Mouse (Mus musculus) forebrain, embryonic 16.5 days (tissue): ENCODE measurements around the gene Col4a6. TPM values are rescaled to one million over a fixed set of nuclear protein-coding genes. Genes with fewer than 3 reads are reported as not detected.

Experiments used
- ATAC-seq: fragments of 200-750 bp; cut with Nextera tagmentation; 2 replicates; pipeline ENCODE4 v1.8.0; 2017; ENCODE audit warnings: mild to moderate bottlenecking, moderate library complexity
- H3K27ac ChIP-seq: fragments of 300-500 bp; sonication (generic); 2 replicates; pipeline ENCODE4 v1.5.1; 2014; ENCODE audit warnings: low read length, control low read depth
- H3K27me3 ChIP-seq: fragments of 300-500 bp; sonication (generic); replicated peaks from 2 replicates; pipeline ENCODE4 v1.6.1; 2014; ENCODE audit warnings: low read length; ENCODE audit not compliant: control insufficient read depth, insufficient read depth
- H3K36me3 ChIP-seq: fragments of 300-500 bp; sonication (generic); 2 replicates; pipeline ENCODE4 v1.6.1; 2014; ENCODE audit not compliant: control insufficient read depth, insufficient read depth
- H3K4me1 ChIP-seq: fragments of 300-500 bp; sonication (generic); replicated peaks from 2 replicates; pipeline ENCODE4 v1.6.1; 2014; ENCODE audit warnings: low read length; ENCODE audit not compliant: control insufficient read depth, insufficient read depth
- H3K4me2 ChIP-seq: fragments of 300-500 bp; sonication (generic); 2 replicates; pipeline ENCODE4 v1.6.1; 2014; ENCODE audit warnings: mild to moderate bottlenecking, low read length, control low read depth
- H3K4me3 ChIP-seq: fragments of 300-500 bp; sonication (generic); replicated peaks from 2 replicates; pipeline ENCODE4 v1.5.1; 2014; ENCODE audit warnings: mild to moderate bottlenecking, low read length, control low read depth
- H3K9ac ChIP-seq: fragments of 300-500 bp; sonication (generic); replicated peaks from 2 replicates; pipeline ENCODE4 v1.6.1; 2014; ENCODE audit warnings: low read depth, low read length, control low read depth
- H3K9me3 ChIP-seq: fragments of 300-500 bp; sonication (generic); 2 replicates; pipeline ENCODE4 v1.6.1; 2016; ENCODE audit warnings: low read length; ENCODE audit not compliant: control insufficient read depth
- WGBS: fragments of 180-500 bp; shearing (Covaris S2); extraction: QIAGEN DNeasy Blood & Tissue Kit; methylation state at CpG from one replicate; pipeline ENCODE4 v1.1.7; 2014; 5-methylcytosine and 5-hydroxymethylcytosine counted together
- polyA plus RNA-seq: library from polyadenylated mRNA; unstranded; fragments of >200 nt; fragmentation: Nextera tagmentation; extraction: Ambion mirVana; gene quantifications from 2 replicates; pipeline ENCODE4 v1.2.1, GENCODE M21; 2015

Col4a6 gene
- 1.3 and 2.0 TPM in 2 replicates for polyA plus RNA-seq

- H3K36me3 ChIP-seq, result no peaks in the 10 kb centered on the region
- no peaks in the 10 kb centered on the region for H3K27me3 ChIP-seq
- H3K9me3 ChIP-seq, result no peaks in the 10 kb centered on the region
- H3K9ac ChIP-seq, result 0 out of 2 replicates have a peak within 1 kb of the TSS, but pooled peaks have one; percentile 22
- WGBS, result 14% methylated on average over 16 of the region's 16 CpGs
- no peak within 1 kb of the TSS for H3K27ac ChIP-seq
- peak within 1 kb of the TSS; percentile 24 for H3K4me3 ChIP-seq
- H3K4me1 ChIP-seq, result no peaks in the 10 kb centered on the region
- ATAC-seq, result peak; percentile 57
- H3K4me2 ChIP-seq, result peak within 1 kb of the TSS; percentile 53
These were observed at the start of gene Col4a6 for GRCm38 (mm10) chrX:141473470-141474302. Gene Col4a6 (minus strand): TSS chrX:141474076.

GRCm38 (mm10) chrX:141503125-141503524, 29.2 kb upstream of the Col4a6 start:
- Histone ChIP-seq H3K4me3 (no peak overlapping the region), H3K27me3 (no peaks in the 10 kb centered on the region), H3K9me3 (no peaks in the 10 kb centered on the region), H3K36me3 (no peaks in the 10 kb centered on the region), H3K27ac (no peak overlapping the region), H3K4me1 (no peaks in the 10 kb centered on the region), H3K4me2 (no peak overlapping the region), H3K9ac (no peak overlapping the region)
- ATAC-seq, result no peak; the same call in 1 of the 2 replicates
- WGBS, result 90% methylated on average over 1 of the region's 1 CpGs

- Histone ChIP-seq H3K27me3 (no peaks in the 10 kb centered on the region; the same call in 1 of the 2 replicates), H3K4me3 (no peak overlapping the region), H3K4me1 (no peaks in the 10 kb centered on the region), H3K27ac (no peak overlapping the region), H3K9me3 (no peaks in the 10 kb centered on the region), H3K9ac (no peak overlapping the region), H3K36me3 (no peaks in the 10 kb centered on the region), H3K4me2 (no peak overlapping the region)
- WGBS, result 72% methylated on average over 4 of the region's 4 CpGs
- no peak for ATAC-seq
These were observed 20.7 kb upstream of the Col4a6 start for GRCm38 (mm10) chrX:141494545-141494944.

- peak; percentile 57 for ATAC-seq
- Histone ChIP-seq H3K4me3 (peak overlapping the region; percentile 35), H3K36me3 (no peaks in the 10 kb centered on the region), H3K27ac (no peak overlapping the region), H3K4me1 (no peaks in the 10 kb centered on the region), H3K9me3 (no peaks in the 10 kb centered on the region), H3K4me2 (peak overlapping the region; percentile 53), H3K27me3 (no peaks in the 10 kb centered on the region), H3K9ac (peak overlapping the region; percentile 18; the same call in 1 of the 2 replicates)
- 19% methylated on average over 14 of the region's 14 CpGs for WGBS
These were observed 1.9 kb upstream of the Col4a6 start for GRCm38 (mm10) chrX:141475566-141476327.

- Histone ChIP-seq H3K4me1 (no peaks in the 10 kb centered on the region), H3K9ac (peak within 1 kb of the TSS; percentile 18; the same call in 1 of the 2 replicates), H3K4me2 (peak within 1 kb of the TSS; percentile 53), H3K4me3 (peak within 1 kb of the TSS; percentile 35), H3K9me3 (no peaks in the 10 kb centered on the region), H3K36me3 (no peaks in the 10 kb centered on the region), H3K27me3 (no peaks in the 10 kb centered on the region), H3K27ac (no peak within 1 kb of the TSS)
- ATAC-seq, result peak; percentile 84
- 13% methylated on average over 13 of the region's 13 CpGs for WGBS
These were observed 1.2 kb upstream of the Col4a6 start, which contains the start of gene Col4a5 for GRCm38 (mm10) chrX:141475110-141475509. Gene Col4a5 (plus strand): TSS chrX:141475385.

GRCm38 (mm10) chrX:141447936-141448335, 25.9 kb downstream of the Col4a6 start:
- no peak overlapping the region for H3K9ac ChIP-seq
- H3K27ac ChIP-seq, result no peak overlapping the region
- H3K9me3 ChIP-seq, result no peaks in the 10 kb centered on the region
- no peaks in the 10 kb centered on the region for H3K27me3 ChIP-seq
- H3K4me2 ChIP-seq, result no peak overlapping the region
- no peaks in the 10 kb centered on the region for H3K36me3 ChIP-seq
- H3K4me1 ChIP-seq, result no peaks in the 10 kb centered on the region
- 87% methylated on average over 1 of the region's 1 CpGs for WGBS
- no peak for ATAC-seq
- no peak overlapping the region for H3K4me3 ChIP-seq

- no peak overlapping the region for H3K4me3 ChIP-seq
- no peak overlapping the region for H3K4me2 ChIP-seq
- H3K9me3 ChIP-seq, result no peaks in the 10 kb centered on the region
- no peak for ATAC-seq
- no peaks in the 10 kb centered on the region for H3K27me3 ChIP-seq
- WGBS, result 59% methylated on average over 2 of the region's 2 CpGs
- no peaks in the 10 kb centered on the region for H3K4me1 ChIP-seq
- H3K27ac ChIP-seq, result no peak overlapping the region
- H3K36me3 ChIP-seq, result no peaks in the 10 kb centered on the region
- no peak overlapping the region for H3K9ac ChIP-seq
These were observed 34.5 kb downstream of the Col4a6 start for GRCm38 (mm10) chrX:141439423-141439822.

GRCm38 (mm10) chrX:141436780-141437179, 37.1 kb downstream of the Col4a6 start:
- Histone ChIP-seq H3K36me3 (no peaks in the 10 kb centered on the region), H3K4me2 (no peak overlapping the region), H3K9ac (no peak overlapping the region), H3K9me3 (no peaks in the 10 kb centered on the region), H3K27ac (no peak overlapping the region), H3K4me3 (no peak overlapping the region), H3K4me1 (no peaks in the 10 kb centered on the region), H3K27me3 (no peaks in the 10 kb centered on the region)
- no peak for ATAC-seq
- 81% methylated on average over 6 of the region's 6 CpGs for WGBS

- Histone ChIP-seq H3K4me3 (no peak overlapping the region), H3K27ac (no peak overlapping the region), H3K4me1 (no peaks in the 10 kb centered on the region), H3K4me2 (no peak overlapping the region), H3K9me3 (no peaks in the 10 kb centered on the region), H3K36me3 (no peaks in the 10 kb centered on the region), H3K9ac (no peak overlapping the region), H3K27me3 (no peaks in the 10 kb centered on the region)
- WGBS, result 68% methylated on average over 2 of the region's 2 CpGs
- ATAC-seq, result no peak
These were observed 58.6 kb downstream of the Col4a6 start for GRCm38 (mm10) chrX:141415318-141415717.
